Mouse (Mus musculus): ENCODE results near the gene Mink1. TPM values are rescaled to one million over a fixed set of nuclear protein-coding genes. Genes with fewer than 3 reads are reported as not detected.

Mink1 gene
- 42.1 and 67.8 TPM in 2 replicates for polyA plus RNA-seq (2012; rRNA removed; ENCODE audit: low replicate concordance)

GRCm38 (mm10) chr11:70562287-70562994, at the start of gene Mink1:
TSS of gene Mink1 (plus strand) at chr11:70562881.

DNA sequence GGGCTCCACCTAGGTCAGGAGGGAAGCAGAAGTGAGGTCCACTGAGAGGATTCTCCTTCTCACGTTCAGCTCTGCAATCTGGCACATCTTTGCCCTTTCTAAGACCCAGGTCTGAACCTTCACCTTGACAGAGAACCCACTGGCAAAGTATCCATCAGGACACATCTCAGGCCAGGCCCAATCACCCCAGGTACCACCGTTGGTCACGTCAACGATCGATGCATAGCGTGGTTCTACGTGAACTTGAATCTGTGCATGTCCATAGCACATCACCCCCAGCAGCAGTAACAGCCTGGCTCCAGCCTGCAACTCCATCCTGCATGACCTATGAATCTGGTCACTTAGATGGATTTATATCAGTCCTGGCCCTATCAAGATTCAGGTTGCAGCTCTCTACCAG, 48.4 kb upstream of the Mink1 start, which contains the start of gene Vmo1:
TSS of gene Vmo1 (minus strand) at position 329 of the 400 bp plus-strand sequence.

GRCm38 (mm10) chr11:70518923-70519322, 43.8 kb upstream of the Mink1 start, which contains the start of gene Gltpd2:
TSS of gene Gltpd2 (plus strand) at chr11:70519196.

DNA sequence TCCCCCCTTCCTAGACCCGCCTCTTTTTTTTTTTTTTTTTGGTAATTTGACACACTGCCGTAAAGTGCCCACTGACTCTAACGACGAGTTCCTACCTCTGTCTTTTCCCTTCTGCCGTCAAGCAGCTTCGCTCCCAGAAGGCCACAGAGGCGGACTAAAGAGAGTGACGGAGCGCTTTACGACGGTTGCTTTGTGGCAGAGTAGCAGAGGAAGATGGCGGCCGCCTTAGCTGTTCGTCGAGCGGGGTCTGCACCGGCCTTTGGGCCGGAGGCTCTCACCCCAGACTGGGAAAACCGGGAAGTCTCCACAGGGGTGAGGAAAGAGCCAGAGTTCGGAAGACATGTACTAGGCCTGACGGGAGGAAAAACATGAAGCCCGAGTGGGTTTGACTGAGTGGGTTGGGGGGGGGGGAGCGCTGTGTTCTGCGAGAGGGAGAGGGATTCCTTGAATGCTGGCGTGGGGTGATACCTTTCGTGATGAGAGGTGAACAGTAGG, 37.5 kb upstream of the Mink1 start, which contains the start of gene Psmb6:
TSS of gene Psmb6 (plus strand) at position 184 of the 495 bp plus-strand sequence.

GRCm38 (mm10) chr11:70532839-70533238, 29.8 kb upstream of the Mink1 start, which contains the start of gene Gm40193:
TSS of gene Gm40193 (minus strand) at chr11:70532939.

GRCm38 (mm10) chr11:70539877-70540587, 22.6 kb upstream of the Mink1 start, which contains the start of gene Pld2:
TSS of gene Pld2 (plus strand) at chr11:70540064.

DNA sequence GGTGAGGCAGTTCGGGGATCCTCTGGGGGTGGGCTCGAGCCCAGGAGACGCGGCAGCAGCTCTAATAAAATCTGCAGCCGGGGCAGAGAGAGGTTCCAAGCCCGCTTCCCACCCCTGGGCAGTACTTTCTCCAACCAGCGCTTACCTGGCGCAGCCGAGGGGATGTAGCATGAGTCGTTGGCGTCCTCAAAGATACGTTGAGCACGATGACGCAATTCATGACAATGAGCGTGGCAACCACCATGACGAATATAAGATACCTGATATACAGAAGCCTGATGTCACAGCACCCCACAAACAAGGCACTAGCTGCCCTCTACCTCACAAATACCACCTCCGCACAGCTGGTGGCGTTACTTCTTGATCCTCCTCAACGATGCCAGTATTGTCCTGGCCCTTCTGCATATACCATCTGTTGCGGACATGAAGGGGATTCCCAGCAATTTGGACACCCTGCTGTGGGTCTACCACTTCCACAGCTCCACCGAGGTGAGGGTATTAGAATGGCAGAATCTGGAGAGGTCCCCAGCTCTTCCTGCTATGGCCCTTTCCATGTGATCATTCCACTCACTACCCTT, 52.9 kb downstream of the Mink1 start, which contains the start of gene 4930544D05Rik:
TSS of gene 4930544D05Rik (plus strand) at position 333 of the 578 bp plus-strand sequence.

DNA sequence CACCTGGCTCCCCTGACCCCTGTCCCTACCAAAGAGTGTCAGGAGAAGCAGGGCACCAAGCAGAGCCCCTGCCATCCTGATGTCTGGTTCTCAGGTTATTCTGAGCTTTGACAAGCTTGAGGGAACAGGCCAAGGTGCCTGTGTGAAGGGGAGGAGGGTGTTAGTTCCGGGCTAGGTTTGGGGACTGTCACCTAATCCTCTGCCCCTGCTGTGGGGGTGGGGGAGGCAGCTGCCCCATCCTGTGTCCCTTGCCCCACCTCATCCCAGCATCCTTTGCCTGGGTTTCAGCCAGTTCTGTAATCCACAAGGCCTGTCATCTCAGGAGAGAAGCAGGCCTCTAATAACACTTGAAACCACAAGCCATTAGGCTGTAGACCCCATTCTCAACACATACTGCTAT, 56.4 kb downstream of the Mink1 start, which contains the start of gene Chrne:
TSS of gene Chrne (minus strand) at position 116 of the 400 bp plus-strand sequence.

DNA sequence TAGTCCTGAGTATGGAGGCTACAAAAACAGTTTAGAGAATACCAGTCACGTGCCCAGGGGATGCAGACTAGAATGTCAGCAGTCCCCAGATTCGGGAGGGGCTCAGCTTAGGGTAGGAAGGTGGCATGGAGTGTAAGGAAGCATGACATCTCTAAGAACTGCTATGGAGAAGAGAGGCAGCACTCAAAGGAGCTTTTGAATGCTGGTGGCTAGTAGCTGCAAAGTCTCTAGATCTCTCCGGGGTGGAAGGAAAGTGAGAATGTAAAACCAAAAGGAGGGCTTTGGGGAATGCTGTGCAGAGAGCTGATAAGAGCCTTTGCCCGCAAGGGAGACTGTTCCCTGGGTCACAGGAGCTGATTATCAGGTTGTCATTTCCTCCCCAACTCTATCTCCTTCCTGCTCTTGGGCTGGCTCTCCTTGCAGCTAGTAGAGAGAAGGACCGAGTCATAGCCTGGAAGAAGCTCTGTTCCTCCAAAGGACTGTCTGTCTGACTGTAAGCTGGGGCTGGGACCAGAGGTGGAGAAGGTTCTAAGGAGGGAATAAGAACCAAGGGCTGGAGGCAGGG, 76.1 kb downstream of the Mink1 start, which contains the start of gene Gp1ba:
TSS of gene Gp1ba (plus strand) at position 409 of the 565 bp plus-strand sequence.

GRCm38 (mm10) chr11:70646691-70647650, 84.3 kb downstream of the Mink1 start, which contains the start of the genes Rnf167 and Slc25a11:
TSS of gene Rnf167 (plus strand) at chr11:70647235.
TSS of gene Slc25a11 (minus strand) at chr11:70647479.

GRCm38 (mm10) chr11:70654198-70654922, 91.7 kb downstream of the Mink1 start, which contains the start of gene Pfn1:
TSS of gene Pfn1 (minus strand) at chr11:70654644.

GRCm38 (mm10) chr11:70656964-70657363, 94.3 kb downstream of the Mink1 start, which contains the start of gene Eno3:
TSS of gene Eno3 (plus strand) at chr11:70657202.

Other genes with a start within 250 kb of the Mink1 start
- 0.26 and 0.45 TPM in 2 replicates for gene Alox12e, start 240.3 kb upstream of the Mink1 start, polyA plus RNA-seq (2012; rRNA removed; ENCODE audit: low replicate concordance)
- 5.2 and 6.4 TPM in 2 replicates for gene Alox15, start 210.8 kb upstream of the Mink1 start, polyA plus RNA-seq (2012; rRNA removed; ENCODE audit: low replicate concordance)
- gene Pelp1, start 152.8 kb upstream of the Mink1 start, polyA plus RNA-seq (2012; rRNA removed; ENCODE audit: low replicate concordance), result 10.6 and 16.6 TPM in 2 replicates
- gene Arrb2, start 130.2 kb upstream of the Mink1 start, polyA plus RNA-seq (2012; rRNA removed; ENCODE audit: low replicate concordance), result 15.9 and 26.1 TPM in 2 replicates
- 11.7 and 19.4 TPM in 2 replicates for gene Med11, start 111.0 kb upstream of the Mink1 start, polyA plus RNA-seq (2012; rRNA removed; ENCODE audit: low replicate concordance)
- gene Zmynd15, start 103.4 kb upstream of the Mink1 start, polyA plus RNA-seq (2012; rRNA removed; ENCODE audit: low replicate concordance), result 4.5 and 7.0 TPM in 2 replicates
- 19.4 and 41.0 TPM in 2 replicates for gene Cxcl16, start 102.9 kb upstream of the Mink1 start, polyA plus RNA-seq (2012; rRNA removed; ENCODE audit: low replicate concordance)
- gene Tm4sf5, start 57.6 kb upstream of the Mink1 start, polyA plus RNA-seq (2012; rRNA removed; ENCODE audit: low replicate concordance), result 330 and 792 TPM in 2 replicates
- 0.18 TPM in 1 of 2 replicates, not detected in the other for gene Vmo1, start 48.3 kb upstream of the Mink1 start, polyA plus RNA-seq (2012; rRNA removed; ENCODE audit: low replicate concordance)
- 6.6 and 27.0 TPM in 2 replicates for gene Gltpd2, start 43.7 kb upstream of the Mink1 start, polyA plus RNA-seq (2012; rRNA removed; ENCODE audit: low replicate concordance)
- 220 and 329 TPM in 2 replicates for gene Psmb6, start 37.5 kb upstream of the Mink1 start, polyA plus RNA-seq (2012; rRNA removed; ENCODE audit: low replicate concordance)
- not detected in 2 replicates for gene Gm40193, start 29.9 kb upstream of the Mink1 start, polyA plus RNA-seq (2012; rRNA removed; ENCODE audit: low replicate concordance)
- gene Pld2, start 22.8 kb upstream of the Mink1 start, polyA plus RNA-seq (2012; rRNA removed; ENCODE audit: low replicate concordance), result 16.7 and 17.7 TPM in 2 replicates
- not detected in 2 replicates for gene 4930544D05Rik, start 53.0 kb downstream of the Mink1 start, polyA plus RNA-seq (2012; rRNA removed; ENCODE audit: low replicate concordance)
- 0.13 TPM in 1 of 2 replicates, not detected in the other for gene Chrne, start 56.3 kb downstream of the Mink1 start, polyA plus RNA-seq (2012; rRNA removed; ENCODE audit: low replicate concordance)
- 0.05 TPM in 1 of 2 replicates, not detected in the other for gene Gp1ba, start 76.2 kb downstream of the Mink1 start, polyA plus RNA-seq (2012; rRNA removed; ENCODE audit: low replicate concordance)
- 93.4 and 152 TPM in 2 replicates for gene Rnf167, start 84.4 kb downstream of the Mink1 start, polyA plus RNA-seq (2012; rRNA removed; ENCODE audit: low replicate concordance)
- 108 and 218 TPM in 2 replicates for gene Slc25a11, start 84.6 kb downstream of the Mink1 start, polyA plus RNA-seq (2012; rRNA removed; ENCODE audit: low replicate concordance)
- gene Pfn1, start 91.8 kb downstream of the Mink1 start, polyA plus RNA-seq (2012; rRNA removed; ENCODE audit: low replicate concordance), result 3,237 and 8,074 TPM in 2 replicates
- 4.4 and 6.7 TPM in 2 replicates for gene Eno3, start 94.3 kb downstream of the Mink1 start, polyA plus RNA-seq (2012; rRNA removed; ENCODE audit: low replicate concordance)
- 6.5 and 20.4 TPM in 2 replicates for gene Spag7, start 106.5 kb downstream of the Mink1 start, polyA plus RNA-seq (2012; rRNA removed; ENCODE audit: low replicate concordance)
- 51.1 and 76.0 TPM in 2 replicates for gene Camta2, start 125.2 kb downstream of the Mink1 start, polyA plus RNA-seq (2012; rRNA removed; ENCODE audit: low replicate concordance)
- 0.59 and 2.1 TPM in 2 replicates for gene Inca1, start 137.3 kb downstream of the Mink1 start, polyA plus RNA-seq (2012; rRNA removed; ENCODE audit: low replicate concordance)
- gene Kif1c, start 137.7 kb downstream of the Mink1 start, polyA plus RNA-seq (2012; rRNA removed; ENCODE audit: low replicate concordance), result 40.9 and 70.4 TPM in 2 replicates
- gene Zfp3, start 201.3 kb downstream of the Mink1 start, polyA plus RNA-seq (2012; rRNA removed; ENCODE audit: low replicate concordance), result 0.83 and 1.2 TPM in 2 replicates
- 0.18 and 0.90 TPM in 2 replicates for gene Scimp, start 249.7 kb downstream of the Mink1 start, polyA plus RNA-seq (2012; rRNA removed; ENCODE audit: low replicate concordance)

All from duodenum, adult 2 months (tissue).